Mouse (Mus musculus) thymus, postnatal 25 days (tissue): Measurements from ENCODE around the gene Ybx2.
A peak's percentile ranks its signal among the peaks of the same experiment; 100 is the strongest.
"Not testable (repeated sequence)": the region's sequence is repeated elsewhere in the genome, so short reads cannot be mapped to it uniquely, and the experiment has no call there.

Source experiments
- DNase-seq: peaks from one replicate; pipeline ENCODE4 v3.0.0; 2022

The Ybx2 gene

GRCm38 (mm10) chr11:69936714-69937347, 1.2 kb downstream of the Ybx2 start:
- DNase-seq: no peak

GRCm38 (mm10) chr11:69937385-69937784, 1.8 kb downstream of the Ybx2 start:
- no peak for DNase-seq

- DNase-seq: no peak
Measured at GRCm38 (mm10) chr11:69937834-69938233, 2.2 kb downstream of the Ybx2 start.

DNA sequence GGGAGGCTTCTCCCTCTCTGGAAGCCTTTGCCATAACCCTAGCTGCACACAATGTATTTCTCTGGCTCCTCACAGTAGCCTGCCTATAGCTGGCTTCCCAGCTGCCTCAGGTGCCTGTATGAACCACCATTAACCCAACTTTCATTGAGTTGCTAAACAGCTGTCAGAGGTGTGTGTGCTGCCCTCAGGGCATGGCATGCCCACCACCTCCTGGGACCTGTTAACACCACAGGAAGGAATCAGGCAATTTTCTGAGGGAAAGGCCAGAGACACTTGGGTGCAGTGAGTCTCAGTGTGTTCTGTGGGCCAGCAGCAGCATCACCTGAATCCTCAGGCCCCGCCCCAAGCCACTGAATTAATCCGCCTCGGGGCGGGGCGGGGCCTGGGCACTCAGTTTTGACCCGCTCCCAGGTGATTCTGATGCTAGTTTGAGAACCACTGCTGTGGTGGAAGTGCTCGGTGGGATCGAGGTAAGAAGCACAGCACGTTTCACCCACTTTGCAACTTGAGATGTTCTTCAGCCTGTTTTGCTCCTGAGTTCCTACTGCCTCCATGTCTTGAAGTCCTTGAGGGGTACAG, 2.9 kb downstream of the Ybx2 start:
- DNase-seq: no peak

- no peak for DNase-seq
Measured at GRCm38 (mm10) chr11:69939181-69939580, 3.6 kb downstream of the Ybx2 start.

DNA sequence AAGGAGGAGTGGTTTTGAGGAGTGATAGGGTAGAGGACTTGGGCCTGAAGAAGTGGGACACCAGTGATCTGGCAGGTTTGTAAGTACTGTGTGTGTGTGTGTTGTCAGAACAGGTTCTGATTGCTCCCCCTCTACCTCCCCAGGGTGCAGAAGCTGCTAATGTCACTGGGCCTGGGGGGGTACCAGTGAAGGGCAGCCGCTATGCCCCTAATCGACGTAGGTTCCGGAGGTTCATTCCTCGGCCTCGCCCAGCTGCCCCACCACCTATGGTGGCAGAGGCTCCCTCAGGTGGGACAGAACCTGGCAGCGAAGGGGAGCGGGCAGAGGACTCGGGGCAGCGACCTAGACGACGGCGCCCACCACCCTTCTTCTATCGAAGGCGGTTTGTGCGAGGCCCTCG, 4.1 kb downstream of the Ybx2 start:
- DNase-seq: no peak

- no peak for DNase-seq
Measured at GRCm38 (mm10) chr11:69940962-69941361, 5.4 kb downstream of the Ybx2 start.

- DNase-seq: no peak
Measured at GRCm38 (mm10) chr11:69945216-69945615, 9.6 kb downstream of the Ybx2 start.

- DNase-seq: no peak
Measured at GRCm38 (mm10) chr11:69945997-69946891, 10.6 kb downstream of the Ybx2 start.

DNA sequence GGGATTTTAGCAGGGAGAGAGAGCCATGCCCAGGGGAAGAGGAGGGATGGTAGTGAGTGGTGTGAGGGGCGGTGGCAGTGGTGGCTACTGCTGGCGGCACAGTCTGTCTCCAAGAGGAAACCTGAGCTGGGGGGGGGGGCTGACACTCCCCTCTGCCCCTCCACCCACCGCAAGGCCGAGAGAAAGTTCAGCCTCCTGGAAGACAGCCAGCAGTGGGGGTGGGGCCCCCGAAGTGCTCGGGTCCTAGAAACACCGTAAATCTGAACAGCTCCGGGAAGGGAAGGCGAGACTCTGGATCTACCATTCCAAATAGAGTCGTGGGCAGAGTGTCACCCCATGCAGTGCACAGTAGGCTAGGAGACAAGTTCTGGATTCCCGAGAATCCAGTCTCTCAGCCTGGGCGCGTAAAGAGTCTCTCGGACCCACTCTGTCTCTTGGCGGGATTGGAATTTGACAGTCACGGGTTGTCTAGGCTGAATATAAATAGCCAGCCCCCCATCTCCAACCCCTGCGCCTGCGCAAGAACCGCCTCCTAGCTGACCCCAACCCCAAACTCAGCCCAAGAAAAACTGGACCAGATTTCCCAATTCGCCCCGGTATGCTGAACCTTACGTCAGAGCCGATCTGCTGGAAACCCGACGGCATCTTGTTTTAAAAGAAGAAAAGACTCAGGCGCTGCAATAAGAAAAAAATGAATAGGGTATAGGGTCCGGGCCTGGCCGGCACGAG, 11.9 kb downstream of the Ybx2 start:
- no peak for DNase-seq

GRCm38 (mm10) chr11:69948066-69948762, 12.6 kb downstream of the Ybx2 start, which contains the start of gene Slc2a4:
Slc2a4 (minus strand) TSS chr11:69948188.
- DNase-seq: peak; percentile 94

GRCm38 (mm10) chr11:69948763-69949150, 13.2 kb downstream of the Ybx2 start:
- DNase-seq: peak; percentile 87

DNA sequence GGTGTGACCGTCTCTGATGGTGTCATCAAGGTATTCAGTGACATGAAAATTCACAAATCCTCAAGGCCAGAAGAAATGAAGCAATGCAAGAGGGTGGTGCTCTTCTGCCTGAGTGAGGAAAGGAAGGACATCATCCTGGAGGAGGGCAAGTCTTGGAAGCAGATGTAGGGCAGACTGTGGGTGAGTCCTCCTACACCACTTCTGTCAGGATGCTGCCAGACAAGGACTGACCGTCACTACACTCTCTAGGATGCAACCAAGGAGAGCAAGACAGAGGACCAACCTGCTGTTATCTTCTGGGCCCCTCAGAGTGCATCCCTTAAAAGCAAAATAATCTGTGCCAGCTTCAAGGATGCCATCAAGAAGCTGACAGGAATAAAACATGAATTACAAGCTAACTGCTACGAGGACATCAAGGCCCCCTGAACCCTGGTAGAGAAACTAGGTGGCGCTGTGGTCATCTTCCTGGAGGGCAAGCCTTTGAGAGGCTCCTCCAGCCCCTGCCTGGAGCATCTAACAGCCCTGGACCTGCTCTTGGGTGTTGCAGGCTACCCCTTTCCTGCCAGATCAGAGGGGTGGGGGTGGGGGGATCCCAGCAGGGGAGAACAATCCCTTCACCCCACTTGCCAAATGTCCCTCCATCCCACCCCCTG, 15.3 kb downstream of the Ybx2 start:
- DNase-seq: no peak

- DNase-seq: no peak
Measured at GRCm38 (mm10) chr11:69952274-69952673, 16.7 kb downstream of the Ybx2 start.

- no peak for DNase-seq
Measured at GRCm38 (mm10) chr11:69953267-69953915, 17.8 kb downstream of the Ybx2 start.

DNA sequence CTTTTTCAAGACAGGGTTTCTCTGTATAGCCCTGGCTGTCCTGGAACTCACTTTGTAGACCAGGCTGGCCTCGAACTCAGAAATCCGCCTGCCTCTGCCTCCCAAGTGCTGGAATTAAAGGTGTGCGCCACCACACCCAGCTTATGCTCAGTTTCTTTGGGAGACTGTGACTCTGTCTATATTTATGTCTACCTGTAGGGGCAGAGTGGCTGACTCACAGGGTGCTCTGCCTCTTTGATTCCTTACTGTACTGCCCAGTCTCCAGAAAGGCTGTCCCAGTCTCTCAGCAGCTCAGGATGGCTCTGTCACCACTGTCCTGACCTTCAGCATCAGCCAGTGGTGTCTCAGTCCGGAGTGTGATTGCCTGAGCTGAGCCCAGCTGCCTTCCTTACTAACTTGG, 20.0 kb downstream of the Ybx2 start:
- DNase-seq: not testable (repeated sequence)

DNA sequence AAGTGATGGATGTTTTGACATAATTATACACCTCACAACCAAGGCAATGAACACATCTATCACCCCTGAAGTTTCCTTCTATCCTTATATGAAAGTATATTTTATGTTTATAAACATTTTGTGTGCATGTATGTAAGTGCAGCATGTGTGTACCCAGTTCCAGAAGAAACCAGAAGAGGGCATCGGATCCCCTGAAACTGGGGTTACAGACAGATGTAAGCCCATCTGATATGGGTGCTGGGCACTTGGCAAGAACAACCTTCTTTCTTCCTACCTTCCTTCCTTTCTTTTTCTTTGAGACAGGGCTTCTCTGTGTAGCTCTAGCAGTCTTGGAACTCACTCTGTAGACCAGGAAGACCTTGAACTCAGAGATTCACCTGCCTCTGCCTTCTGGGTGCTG, 20.6 kb downstream of the Ybx2 start:
- DNase-seq: no peak

GRCm38 (mm10) chr11:69960616-69961015, 25.0 kb downstream of the Ybx2 start:
- no peak for DNase-seq

GRCm38 (mm10) chr11:69961841-69962240, 26.2 kb downstream of the Ybx2 start:
- no peak for DNase-seq

DNA sequence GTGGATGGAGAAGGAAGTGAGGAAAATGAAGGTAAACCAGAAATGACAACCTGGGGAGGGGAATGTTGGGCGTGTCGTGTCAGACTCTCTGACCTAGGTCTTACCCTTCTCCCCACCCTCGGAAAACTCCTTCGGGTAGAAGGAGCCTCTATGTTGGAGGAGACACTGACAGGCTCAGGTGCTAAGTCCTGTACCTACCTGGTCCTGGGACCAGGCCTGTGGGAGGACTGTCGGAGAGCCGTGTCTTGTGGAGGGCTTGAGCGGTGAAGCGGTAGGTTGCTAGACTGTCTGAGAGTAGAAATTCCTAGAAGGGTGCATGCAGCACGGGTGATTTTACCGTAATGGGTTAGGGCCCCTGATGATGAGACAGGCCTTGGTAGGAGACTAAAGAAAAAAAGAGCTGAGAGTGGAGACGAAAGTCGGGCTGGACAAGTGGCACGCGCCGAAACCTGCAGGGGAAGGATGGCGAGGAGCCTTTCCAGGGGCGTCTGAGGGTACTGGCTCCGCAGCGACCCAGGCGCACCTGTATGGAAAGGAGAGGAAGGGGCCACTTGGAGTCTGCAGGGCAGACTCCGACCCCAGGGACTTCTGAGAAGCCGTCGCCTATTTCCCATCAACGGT, 29.2 kb downstream of the Ybx2 start, which contains the start of gene Cldn7:
Cldn7 (plus strand) TSS at position 130 of the 621 bp plus-strand sequence.
- no peak for DNase-seq
